Mouse (Mus musculus) myocyte (in vitro differentiated cells): ENCODE measurements around the gene Smox.

Source experiments
- CEBPB ChIP-seq: IDR thresholded peaks from 2 replicates; pipeline ENCODE4 v1.6.1; 2011; ENCODE audit warnings: mild to moderate bottlenecking, moderate library complexity; ENCODE audit not compliant: poor library complexity, insufficient read depth, severe bottlenecking
- E2F4 ChIP-seq: IDR thresholded peaks from one replicate; pipeline ENCODE4 v1.6.1; 2011; ENCODE audit warnings: mild to moderate bottlenecking, control low read depth, moderate library complexity; ENCODE audit not compliant: insufficient read depth
- MAX ChIP-seq: IDR thresholded peaks from one replicate; pipeline ENCODE4 v1.6.1; 2011; ENCODE audit warnings: low read depth, mild to moderate bottlenecking, control low read depth
- MYOG ChIP-seq, 3 experiments: IDR thresholded peaks; one replicate each; pipeline ENCODE4 v1.6.1; 2011; ENCODE audit warnings: control low read depth in 2 of 3, low read depth in 2 of 3, mild to moderate bottlenecking in 2 of 3; ENCODE audit not compliant: insufficient read length in 2 of 3, control insufficient read depth in 1 of 3, insufficient read depth in 1 of 3
- POLR2A ChIP-seq: IDR thresholded peaks from one replicate; pipeline ENCODE4 v1.6.1; 2011; ENCODE audit warnings: low read depth, mild to moderate bottlenecking, control low read depth, moderate library complexity; ENCODE audit not compliant: insufficient read length
- POLR2AphosphoS2 ChIP-seq: IDR thresholded peaks from one replicate; pipeline ENCODE4 v1.6.1; 2011; ENCODE audit warnings: low read depth, control low read depth; ENCODE audit not compliant: insufficient read length
- TCF12 ChIP-seq: IDR thresholded peaks from one replicate; pipeline ENCODE4 v1.6.1; 2011; ENCODE audit warnings: mild to moderate bottlenecking, control low read depth; ENCODE audit not compliant: poor library complexity, insufficient read depth, severe bottlenecking

DNA sequence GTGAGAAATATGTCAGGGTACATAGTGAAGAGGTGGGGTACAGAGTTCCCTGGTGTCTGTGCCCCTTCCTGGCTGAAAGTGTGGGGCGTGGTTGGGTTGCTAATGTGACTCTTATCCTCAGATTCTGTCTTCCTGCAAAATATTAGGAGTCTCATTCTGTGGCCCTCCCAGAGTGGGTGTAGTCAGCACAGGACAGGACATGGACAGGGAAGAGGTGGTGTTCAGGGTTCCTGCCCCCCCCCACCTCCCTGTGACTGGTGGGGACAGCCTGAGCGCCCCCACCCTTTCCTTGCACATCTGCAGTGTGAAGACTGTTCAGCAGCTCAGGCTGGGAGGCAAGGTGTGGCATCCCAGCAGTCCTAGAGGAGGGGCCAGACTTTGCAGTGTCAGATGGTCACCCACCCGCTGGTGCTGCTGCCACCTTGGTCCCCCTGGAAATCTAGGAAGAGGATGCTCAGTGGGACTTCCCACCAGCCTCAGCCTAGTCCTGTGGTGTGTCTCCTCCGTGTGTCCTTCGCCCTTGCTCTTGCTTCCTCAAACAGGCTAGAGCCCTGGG, 8.1 kb downstream of the Smox start:
- TF ChIP-seq CEBPB = no peak
- TF ChIP-seq POLR2A = no peak
- TF ChIP-seq POLR2AphosphoS2 = no peak
- TF ChIP-seq MAX = no peak
- TF ChIP-seq TCF12 = no peak
- no peak for TF ChIP-seq MYOG (IDR thresholded peaks at IDR 0.05; ENCODE audit: control insufficient read depth in 1 of 3, insufficient read depth in 1 of 3, insufficient read length in 2 of 3, low read depth in 2 of 3)
- no peak for TF ChIP-seq E2F4
